Mouse (Mus musculus) Muller cell, postnatal 12 days (primary cell): ENCODE results near the gene Pop4.
"Not testable (repeated sequence)": the region's sequence is repeated elsewhere in the genome, so short reads cannot be mapped to it uniquely, and the experiment has no call there.

Experiments
- DNase-seq: peaks from one replicate; pipeline ENCODE4 v3.0.0-alpha.2; 2015; ENCODE audit errors: inconsistent ontology term

Pop4 gene

GRCm38 (mm10) chr7:38270703-38271510 lies at the start of gene Pop4:
Gene Pop4, minus strand, starts transcription at chr7:38271423.
- peak; percentile 90 for DNase-seq

GRCm38 (mm10) chr7:38320641-38321040 lies 49.4 kb upstream of the Pop4 start:
- DNase-seq, result no peak

- not testable (repeated sequence) for DNase-seq
Observed at GRCm38 (mm10) chr7:38282192-38282591, 11.0 kb upstream of the Pop4 start.

DNA sequence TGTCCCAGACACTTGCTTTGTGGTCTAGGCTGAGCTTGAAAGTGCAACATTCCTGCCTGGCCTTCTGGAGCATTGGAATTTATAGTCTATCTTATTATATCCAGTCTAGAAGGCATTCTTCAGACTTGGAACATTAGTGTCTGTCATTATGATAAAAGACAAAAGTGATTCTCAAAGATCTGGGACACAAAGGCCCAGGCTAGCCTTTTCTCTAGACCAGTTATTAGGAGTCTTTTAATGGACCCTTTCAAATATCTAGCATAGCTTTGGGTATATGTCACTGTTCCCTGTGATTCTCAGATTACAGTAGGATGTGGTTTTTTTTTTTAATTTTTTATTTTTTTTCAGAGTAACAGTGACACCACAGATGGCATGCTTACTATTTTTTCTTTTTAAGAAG lies 1.3 kb upstream of the Pop4 start:
- peak; percentile 92 for DNase-seq

DNA sequence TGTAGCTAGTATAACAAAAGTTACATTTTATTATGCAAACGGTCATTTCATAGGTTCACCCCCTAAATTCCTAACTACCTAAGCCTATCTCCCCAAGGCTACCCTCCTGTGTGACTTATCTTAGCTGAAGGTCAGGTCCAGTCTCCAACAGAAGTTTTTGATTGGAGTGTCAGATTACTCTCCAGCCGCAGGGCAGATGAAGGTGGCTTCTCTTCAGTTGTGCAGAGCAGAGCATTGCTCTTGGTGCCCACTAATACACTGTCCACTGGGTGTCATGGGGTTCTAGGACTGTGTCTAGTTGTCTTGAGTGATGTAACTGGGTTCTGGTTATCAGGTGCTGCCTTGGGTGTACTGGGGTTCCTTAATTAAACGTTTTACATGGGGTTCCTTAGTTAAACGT lies 636 bp upstream of the Pop4 start:
- peak; percentile 24 for DNase-seq

GRCm38 (mm10) chr7:38271511-38271811 lies 238 bp upstream of the Pop4 start:
- DNase-seq, result no peak

- DNase-seq, result peak; percentile 75
Observed at GRCm38 (mm10) chr7:38267006-38267680, 4.1 kb downstream of the Pop4 start.

DNA sequence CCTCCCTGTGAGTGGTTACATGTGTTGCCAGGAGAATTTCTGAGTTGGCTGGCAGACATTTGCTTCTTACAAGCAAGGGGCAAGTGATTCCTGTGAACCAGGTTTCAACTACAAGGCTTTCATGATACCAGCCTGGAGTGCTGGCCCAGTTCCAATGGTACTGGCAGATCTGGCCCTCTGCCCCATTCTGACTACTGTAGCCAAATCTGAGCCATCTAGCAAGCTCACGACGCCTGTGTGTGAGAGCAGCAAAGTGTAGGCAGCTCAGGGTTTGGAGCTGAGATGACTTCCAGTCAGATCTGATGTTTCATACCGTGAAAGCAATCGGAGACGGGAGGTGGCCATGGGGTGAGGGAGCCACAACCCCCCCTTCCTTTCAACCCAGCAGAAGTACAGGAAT lies 8.8 kb downstream of the Pop4 start:
- DNase-seq, result peak; percentile 67

DNA sequence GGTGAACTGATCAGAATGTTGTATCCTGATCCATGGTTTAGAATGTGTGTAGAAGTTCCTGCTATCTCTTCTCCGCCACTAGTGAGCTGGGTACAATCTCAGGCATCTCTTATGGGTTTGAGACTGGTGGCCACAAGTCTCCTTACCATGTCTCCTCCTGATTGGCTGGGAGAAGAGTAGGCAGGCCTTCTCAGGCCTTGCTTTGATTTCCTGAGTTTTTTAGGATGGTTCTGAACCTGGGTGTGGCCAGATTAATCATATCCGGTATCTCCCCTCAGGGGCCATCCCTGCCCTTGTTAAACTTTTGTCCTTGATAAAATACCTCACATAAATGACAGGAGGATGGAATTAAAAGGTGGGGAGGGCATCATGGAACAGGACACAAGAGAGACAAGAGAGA lies 11.6 kb downstream of the Pop4 start:
- no peak for DNase-seq

DNA sequence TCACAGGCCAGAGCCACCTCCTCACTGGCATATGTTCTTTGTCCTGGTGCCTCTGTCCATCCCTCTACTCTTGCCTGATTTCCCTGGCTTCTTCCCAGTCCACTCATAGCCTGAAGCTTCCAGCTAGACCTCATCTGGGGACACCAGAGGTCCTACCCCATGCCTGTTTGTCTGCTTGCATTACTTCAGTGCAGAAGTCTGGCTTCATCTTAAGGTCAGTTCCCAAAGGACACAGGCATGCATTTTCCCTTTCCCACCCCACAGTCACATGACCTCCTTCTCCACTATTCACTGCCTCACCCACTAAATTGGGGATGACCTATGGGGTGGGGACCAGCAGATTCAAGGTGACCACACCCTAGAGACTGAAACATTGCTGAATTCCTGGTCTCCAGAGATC lies 17.8 kb downstream of the Pop4 start:
- no peak for DNase-seq

GRCm38 (mm10) chr7:38251494-38252216 lies 19.6 kb downstream of the Pop4 start:
- DNase-seq, result peak; percentile 81

DNA sequence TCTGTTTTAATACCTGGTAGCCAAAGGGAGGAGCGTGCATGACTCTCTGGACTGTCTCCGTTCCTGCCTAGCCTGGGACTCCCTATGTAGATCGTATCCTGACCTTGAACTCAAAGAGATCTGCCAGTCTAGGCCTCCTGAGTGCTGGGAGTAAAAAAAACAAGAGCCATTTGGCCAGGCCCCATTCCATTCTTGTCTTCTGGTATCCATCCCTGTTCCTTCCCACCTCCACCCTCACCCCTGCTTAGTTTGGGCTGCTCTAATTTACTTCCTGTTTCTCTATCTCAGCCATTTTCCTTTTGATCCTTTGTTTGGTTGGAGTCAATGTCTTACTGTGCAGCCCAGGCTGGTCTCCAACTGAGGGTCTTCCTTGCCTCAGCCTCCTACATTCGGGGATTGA lies 28.8 kb downstream of the Pop4 start:
- DNase-seq, result no peak

- DNase-seq, result no peak
Observed at GRCm38 (mm10) chr7:38237140-38237539, 34.1 kb downstream of the Pop4 start.

GRCm38 (mm10) chr7:38236400-38237105 lies 34.7 kb downstream of the Pop4 start:
- no peak for DNase-seq

GRCm38 (mm10) chr7:38230285-38230684 lies 40.9 kb downstream of the Pop4 start:
- DNase-seq, result peak; percentile 97

GRCm38 (mm10) chr7:38228329-38228728 lies 42.9 kb downstream of the Pop4 start:
- DNase-seq, result no peak

DNA sequence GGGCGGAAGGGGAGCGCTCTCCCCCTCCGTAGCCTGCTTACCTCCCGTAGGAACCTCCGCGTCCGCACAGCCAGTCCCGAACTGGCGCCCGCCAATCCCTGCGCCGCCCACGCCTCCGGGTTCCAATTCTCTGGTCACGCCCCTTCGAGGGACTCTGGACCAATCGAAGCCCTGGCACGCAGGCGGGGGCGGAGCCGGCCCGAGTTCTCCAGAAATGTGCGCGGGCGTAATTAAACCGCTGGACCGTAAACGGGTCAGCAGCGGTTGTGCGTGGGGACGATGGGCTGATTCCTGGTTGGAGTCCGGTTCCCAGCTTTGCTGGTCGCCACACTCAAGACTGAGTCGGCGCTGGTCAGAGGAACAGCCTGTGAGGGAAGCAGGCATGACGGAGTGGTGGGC lies 43.3 kb downstream of the Pop4 start, which contains the start of gene Plekhf1:
Gene Plekhf1, minus strand, starts transcription at position 117 of the 399 bp plus-strand sequence.
- peak; percentile 100 for DNase-seq

- peak; percentile 97 for DNase-seq
Observed at GRCm38 (mm10) chr7:38227181-38227899, 43.9 kb downstream of the Pop4 start.

- no peak for DNase-seq
Observed at GRCm38 (mm10) chr7:38226226-38226625, 45.0 kb downstream of the Pop4 start.

- no peak for DNase-seq
Observed at GRCm38 (mm10) chr7:38224577-38225369, 46.5 kb downstream of the Pop4 start.
